Mouse (Mus musculus): ENCODE data around the gene Clrn1. TPM values are rescaled to one million over a fixed set of nuclear protein-coding genes. Genes with fewer than 3 reads are reported as not detected.

The Clrn1 gene
- polyA plus RNA-seq, 1 experiment from 2014 or later, result not detected

Other genes with a start within 250 kb of the Clrn1 start
- not detected in 2 replicates for gene Erich6, start 248.1 kb downstream of the Clrn1 start, polyA plus RNA-seq (2015; fragmentation: Nextera tagmentation; extraction: Ambion mirVana)
- gene Siah2, start 192.9 kb downstream of the Clrn1 start, polyA plus RNA-seq (2015; fragmentation: Nextera tagmentation; extraction: Ambion mirVana), result 1.9 and 3.9 TPM in 2 replicates
- gene Mindy4b-ps, start 63.0 kb downstream of the Clrn1 start, polyA plus RNA-seq (2015; fragmentation: Nextera tagmentation; extraction: Ambion mirVana), result not detected in 2 replicates
- 0.65 and 0.69 TPM in 2 replicates for gene Med12l, start 120.5 kb upstream of the Clrn1 start, polyA plus RNA-seq (2015; fragmentation: Nextera tagmentation; extraction: Ambion mirVana)
- 0.91 and 1.2 TPM in 2 replicates for gene Gpr171, start 216.5 kb upstream of the Clrn1 start, polyA plus RNA-seq (2015; fragmentation: Nextera tagmentation; extraction: Ambion mirVana)

Data from intestine, embryonic 16.5 days (tissue).